Comparison of ENCODE assay signal across 9 mouse cellular contexts in the genomic region with DNA sequence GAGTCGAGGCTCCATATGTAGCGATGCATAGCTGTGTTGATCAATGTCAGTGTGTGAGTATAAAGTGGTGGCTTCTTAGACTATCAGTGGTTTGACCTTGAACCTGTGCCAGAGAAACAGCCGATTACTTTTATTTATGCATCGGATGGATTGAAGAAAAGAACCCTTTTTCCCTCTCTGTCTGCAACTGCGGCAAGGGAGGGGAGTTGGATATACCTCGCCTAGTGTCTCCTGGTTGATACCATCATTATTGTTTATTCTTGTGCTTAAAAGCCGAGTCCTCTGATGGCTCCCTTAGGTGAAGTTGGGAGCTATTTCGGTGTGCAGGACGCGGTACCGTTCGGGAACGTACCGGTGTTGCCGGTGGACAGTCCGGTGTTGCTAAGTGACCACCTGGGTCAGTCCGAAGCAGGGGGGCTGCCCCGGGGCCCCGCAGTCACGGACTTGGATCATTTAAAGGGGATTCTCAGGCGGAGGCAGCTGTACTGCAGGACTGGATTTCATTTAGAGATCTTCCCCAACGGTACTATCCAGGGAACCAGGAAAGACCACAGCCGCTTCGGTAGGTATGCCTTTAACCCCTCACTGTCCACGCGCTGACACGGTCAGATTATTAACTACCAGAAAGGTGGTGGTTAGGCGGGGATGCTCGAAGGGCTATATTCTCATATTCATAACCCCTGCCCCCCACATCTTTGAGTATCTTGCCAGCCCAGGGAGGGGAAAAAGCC. TPM values are rescaled to one million over a fixed set of nuclear protein-coding genes. Genes with fewer than 3 reads are reported as not detected.
DNase-seq lines count a peak whose midpoint lies in the region; ATAC-seq and TF ChIP-seq lines count a peak whose summit lies in the region.
"Had no signal": no experiment of that assay in that cellular context is flagged by ENCODE, and none has a peak within 500 bp of the region (broad histone marks: within the 10 kb centered on the region; RNA-seq: fewer than 3 reads in every experiment).

No protein-coding gene starts in this region.

- WGBS in embryonic facial prominence, embryonic 15.5 days, result under 1% methylated on average over 29 of the region's 29 CpGs
- WGBS in hindbrain, embryonic 12.5 days, result 2% methylated on average over 29 of the region's 29 CpGs
- WGBS in limb, embryonic 14.5 days, result under 1% methylated on average over 29 of the region's 29 CpGs

- H3K4me2 ChIP-seq in embryonic facial prominence, embryonic 15.5 days (replicated peaks), result peak overlapping the region; percentile 97
- H3K4me2 ChIP-seq in hindbrain, embryonic 12.5 days (replicated peaks), result peak overlapping the region; percentile 96
- peak overlapping the region; percentile 97 for H3K4me2 ChIP-seq in limb, embryonic 14.5 days (replicated peaks; ENCODE audit: low read depth, low read length, severe bottlenecking)

- H3K27ac ChIP-seq in embryonic facial prominence, embryonic 15.5 days (replicated peaks), result no peak overlapping the region
- H3K27ac ChIP-seq in hindbrain, embryonic 12.5 days, result no peak overlapping the region
- H3K27ac ChIP-seq in limb, embryonic 14.5 days (replicated peaks; ENCODE audit: low read depth, low read length), result no peak overlapping the region

- no peak for TF ChIP-seq POLR2A in limb, embryonic 14.5 days (IDR thresholded peaks at IDR 0.05; ENCODE audit: borderline replicate concordance, extremely low read depth, insufficient read depth, insufficient read length)

- DNase-seq in kidney, adult 11 months, result peak; percentile 30
- DNase-seq in kidney, adult 8-10 months, result no peak
- DNase-seq in ZHBTc4 (ENCODE audit: low read depth, low spot score), result peak; percentile 41
- no peak for DNase-seq in limb, embryonic 14.5 days (ENCODE audit: low spot score)
- DNase-seq in retina, postnatal 1 day, result peak; percentile 57
- no peak for DNase-seq in spleen, adult 12 weeks (ENCODE audit: low spot score)

- H3K4me3 ChIP-seq in embryonic facial prominence, embryonic 15.5 days (replicated peaks), result peak overlapping the region; percentile 59
- peak overlapping the region; percentile 57 for H3K4me3 ChIP-seq in hindbrain, embryonic 12.5 days
- peak overlapping the region; percentile 55 for H3K4me3 ChIP-seq in limb, embryonic 14.5 days (replicated peaks; ENCODE audit: low read length)

- no peak overlapping the region for H3K9ac ChIP-seq in embryonic facial prominence, embryonic 15.5 days
- H3K9ac ChIP-seq in hindbrain, embryonic 12.5 days, result peak overlapping the region; percentile 73
- H3K9ac ChIP-seq in limb, embryonic 14.5 days (ENCODE audit: low read depth, low read length, severe bottlenecking), result peak overlapping the region; percentile 56

- peaks cover 63% of the 10 kb centered on the region for H3K4me1 ChIP-seq in embryonic facial prominence, embryonic 15.5 days
- H3K4me1 ChIP-seq in hindbrain, embryonic 12.5 days, result peaks cover 39% of the 10 kb centered on the region
- peaks cover 28% of the 10 kb centered on the region for H3K4me1 ChIP-seq in limb, embryonic 14.5 days (ENCODE audit: control insufficient read depth, insufficient read depth, low read length)

- H3K9me3 ChIP-seq in embryonic facial prominence, embryonic 15.5 days (replicated peaks), result no peaks in the 10 kb centered on the region
- no peaks in the 10 kb centered on the region for H3K9me3 ChIP-seq in hindbrain, embryonic 12.5 days (replicated peaks)
- H3K9me3 ChIP-seq in limb, embryonic 14.5 days (ENCODE audit: control insufficient read depth, low read length), result no peaks in the 10 kb centered on the region

- H3K27me3 ChIP-seq in embryonic facial prominence, embryonic 15.5 days, result peaks cover 82% of the 10 kb centered on the region
- H3K27me3 ChIP-seq in hindbrain, embryonic 12.5 days, result peaks cover 72% of the 10 kb centered on the region
- peaks cover 72% of the 10 kb centered on the region for H3K27me3 ChIP-seq in limb, embryonic 14.5 days (ENCODE audit: control insufficient read depth, insufficient read depth, low read length)

- H3K36me3 ChIP-seq in embryonic facial prominence, embryonic 15.5 days, result no peaks in the 10 kb centered on the region
- no peaks in the 10 kb centered on the region for H3K36me3 ChIP-seq in hindbrain, embryonic 12.5 days
- H3K36me3 ChIP-seq in limb, embryonic 14.5 days (ENCODE audit: control insufficient read depth, insufficient read depth, low read length), result no peaks in the 10 kb centered on the region
- H3K36me3 ChIP-seq: G1E had no signal

- ATAC-seq in embryonic facial prominence, embryonic 15.5 days (ENCODE audit: insufficient number of reproducible peaks, low FRiP score, low TSS enrichment, low read depth), result no peak
- ATAC-seq in hindbrain, embryonic 12.5 days (ENCODE audit: low FRiP score), result no peak
- no peak for ATAC-seq in limb, embryonic 14.5 days (ENCODE audit: low FRiP score, low read depth)

RNA-seq across cellular contexts. Expression of a gene that starts 2.6 kb away (rescaled TPM):
- 12.5 and 13.0 TPM in 2 replicates for polyA plus RNA-seq in embryonic facial prominence, embryonic 15.5 days (2015; fragmentation: Nextera tagmentation; extraction: Ambion mirVana)
- polyA plus RNA-seq in hindbrain, embryonic 12.5 days (2016; fragmentation: Nextera tagmentation; extraction: Ambion mirVana), result 10.3 and 12.6 TPM in 2 replicates
- 5.2 and 5.3 TPM in 2 replicates for polyA plus RNA-seq in limb, embryonic 14.5 days (2012; rRNA removed)
- 10.2 and 10.4 TPM in 2 replicates for polyA plus RNA-seq in limb, embryonic 14.5 days (2014; fragmentation: Nextera tagmentation; extraction: Ambion mirVana)
- polyA plus RNA-seq: G1E had no signal

Comparison
In these comparisons a context has a peak if more than half of its experiments do, and no peak if none do; other contexts are left out.
1. DNase-seq: peak in kidney, adult 11 months (single experiment), ZHBTc4 (single experiment) and retina, postnatal 1 day (single experiment); none in kidney, adult 8-10 months (0 of 2), limb, embryonic 14.5 days (single experiment) and spleen, adult 12 weeks (single experiment).
2. Peak in every context shown above with its lines, with median percentiles within 50 percentile points of each other: H3K4me2 ChIP-seq and H3K4me3 ChIP-seq.